Comparison of ENCODE assay signal across 20 mouse cellular contexts in genomic region chr15:69457473-69457872, GRCm38 (mm10).
"Had no signal": no experiment of that assay in that cellular context is flagged by ENCODE, and none has a peak within 500 bp of the region (broad histone marks: within the 10 kb centered on the region; RNA-seq: fewer than 3 reads in every experiment).

No protein-coding gene starts in this region.

- ATAC-seq: intestine, embryonic 16.5 days; liver, embryonic 12.5 days had no signal

- H3K4me3 ChIP-seq: layer of hippocampus, adult 2 months; limb, embryonic 10.5 days; limb, embryonic 13.5 days; liver, embryonic 12.5 days; liver, embryonic 15.5 days; lung, embryonic 15.5 days; megakaryocyte, embryonic 14.5 days; neural tube, embryonic 12.5 days; neural tube, embryonic 15.5 days had no signal

- H3K4me1 ChIP-seq: limb, embryonic 10.5 days; limb, embryonic 13.5 days; liver, embryonic 12.5 days; liver, embryonic 15.5 days; lung, embryonic 15.5 days; megakaryocyte, embryonic 14.5 days; neural tube, embryonic 12.5 days; neural tube, embryonic 15.5 days had no signal

- H3K9ac ChIP-seq: limb, embryonic 13.5 days; liver, embryonic 12.5 days; liver, embryonic 15.5 days; lung, embryonic 15.5 days; neural tube, embryonic 12.5 days; neural tube, embryonic 15.5 days had no signal

- H3K36me3 ChIP-seq: limb, embryonic 10.5 days; limb, embryonic 13.5 days; liver, embryonic 12.5 days; liver, embryonic 15.5 days; lung, embryonic 15.5 days; neural tube, embryonic 12.5 days; neural tube, embryonic 15.5 days had no signal

- H3K4me2 ChIP-seq: limb, embryonic 13.5 days; liver, embryonic 12.5 days; liver, embryonic 15.5 days; lung, embryonic 15.5 days; neural tube, embryonic 12.5 days; neural tube, embryonic 15.5 days had no signal

- H3K27me3 ChIP-seq: limb, embryonic 13.5 days; liver, embryonic 12.5 days; liver, embryonic 15.5 days; lung, embryonic 15.5 days; megakaryocyte, embryonic 14.5 days; neural tube, embryonic 12.5 days; neural tube, embryonic 15.5 days had no signal

- H3K27ac ChIP-seq: layer of hippocampus, adult 2 months; limb, embryonic 10.5 days; limb, embryonic 13.5 days; liver, embryonic 12.5 days; liver, embryonic 15.5 days; lung, embryonic 15.5 days; neural tube, embryonic 12.5 days; neural tube, embryonic 15.5 days had no signal

- DNase-seq: kidney, adult 18-20 months; kidney, adult 9 months; kidney, postnatal 14 days; layer of hippocampus, adult 9-11 months; liver; lung, adult 18-20 months; lung, postnatal 10 days; lung, postnatal 36 days; thymus, adult 18-20 months; thymus, postnatal 36 days had no signal

- H3K9me3 ChIP-seq: limb, embryonic 10.5 days; limb, embryonic 13.5 days; liver, embryonic 12.5 days; liver, embryonic 15.5 days; lung, embryonic 15.5 days; neural tube, embryonic 12.5 days; neural tube, embryonic 15.5 days had no signal
